Mouse (Mus musculus): Measurements from ENCODE around the gene Dph5. TPM values are rescaled to one million over a fixed set of nuclear protein-coding genes. Genes with fewer than 3 reads are reported as not detected.

The Dph5 gene
- total and polyA plus RNA-seq, 3 experiments = 37.0 to 70.0 (median 55.1) TPM

DNA sequence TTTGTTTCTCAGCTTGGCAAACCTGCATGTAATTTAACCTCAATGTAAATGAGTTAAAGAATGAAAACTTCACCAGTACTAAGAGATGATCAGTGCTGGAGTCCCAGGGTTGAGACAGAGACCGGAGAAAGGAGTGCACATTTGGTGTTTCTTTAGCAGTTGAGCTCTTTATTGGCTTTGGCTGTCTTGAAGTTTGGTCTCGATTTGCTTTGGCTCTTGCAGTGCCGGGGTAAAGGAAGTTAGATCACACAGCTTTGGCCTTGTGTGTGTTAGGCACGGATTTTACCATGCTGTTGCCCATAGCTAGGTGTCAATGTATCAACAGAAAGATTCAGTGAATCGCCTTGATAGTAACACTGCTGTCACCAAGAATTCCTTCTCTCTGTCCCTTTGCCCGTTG lies 44.1 kb downstream of the Dph5 start:
- Histone ChIP-seq H3K36me3 (replicated peaks in 1 of 2; ENCODE audit: control insufficient read depth in 1 of 2, insufficient read depth in 1 of 2, low read length in 1 of 2) (peaks cover 26 to 76% of the 10 kb centered on the region in 2 experiments), H3K4me1 (ENCODE audit: control insufficient read depth in 1 of 2, insufficient read depth in 2 of 2) (no peaks in the 10 kb centered on the region), H3K4me2 (ENCODE audit: insufficient read depth, low read depth, poor library complexity, severe bottlenecking) (no peak overlapping the region), H3K9me3 (replicated peaks; ENCODE audit: low read length) (no peaks in the 10 kb centered on the region), H3K9ac (ENCODE audit: insufficient read depth, low read depth) (no peak overlapping the region), H3K27me3 (replicated peaks) (no peaks in the 10 kb centered on the region), H3K4me3 (replicated peaks in 1 of 3; ENCODE audit: low read depth in 2 of 3, low read length in 2 of 3, poor library complexity in 1 of 3) (no peak overlapping the region), H3K27ac (ENCODE audit: insufficient read depth, low read depth) (no peak overlapping the region), H3K79me2 (replicated peaks; ENCODE audit: control insufficient read depth, extremely low read depth, insufficient read depth, poor library complexity, severe bottlenecking) (no peaks in the 10 kb centered on the region)
- no peak for DNase-seq (ENCODE audit: extremely low read depth)
- TF ChIP-seq CTCF (conservative IDR thresholded peaks at IDR 0.05 in 1 of 2, IDR thresholded peaks at IDR 0.05 in 1 of 2; ENCODE audit: low read depth in 2 of 2, low read length in 2 of 2) (no peak), ELF1 (IDR thresholded peaks at IDR 0.05; ENCODE audit: low read depth, low read length) (no peak), EP300 (IDR thresholded peaks at IDR 0.05; ENCODE audit: low read length) (no peak), UBTF (IDR thresholded peaks at IDR 0.05; ENCODE audit: low read depth, low read length) (no peak), ZKSCAN1 (IDR thresholded peaks at IDR 0.05; ENCODE audit: borderline replicate concordance, low read depth, low read length) (no peak), MAZ (IDR thresholded peaks at IDR 0.05; ENCODE audit: low read depth, low read length) (no peak), TBP (conservative IDR thresholded peaks at IDR 0.05; ENCODE audit: low read depth, low read length) (no peak), PAX5 (IDR thresholded peaks at IDR 0.05; ENCODE audit: low read length) (no peak), MYC (IDR thresholded peaks at IDR 0.05; ENCODE audit: low read depth, low read length) (no peak), JUN (IDR thresholded peaks at IDR 0.05; ENCODE audit: insufficient read depth, low read depth, low read length) (no peak)
- in situ Hi-C loops (cut with MboI; ENCODE audit: low pct_ligation_motif_present, low pct_unique_long_range_greater_than_20kb, low sequenced_read_pairs) (no loop called here), dilution Hi-C loops (cut with MboI; ENCODE audit: extremely low pct_ligation_motif_present, extremely low pct_unique_long_range_greater_than_20kb, low sequenced_read_pairs) (no loop called here)

GRCm38 (mm10) chr3:115933293-115934186 lies 45.9 kb downstream of the Dph5 start:
- Histone ChIP-seq H3K36me3 (replicated peaks in 1 of 2; ENCODE audit: control insufficient read depth in 1 of 2, insufficient read depth in 1 of 2, low read length in 1 of 2) (peaks cover 16 to 67% of the 10 kb centered on the region in 2 experiments), H3K4me2 (ENCODE audit: insufficient read depth, low read depth, poor library complexity, severe bottlenecking) (no peak overlapping the region), H3K9me3 (replicated peaks; ENCODE audit: low read length) (no peaks in the 10 kb centered on the region), H3K79me2 (replicated peaks; ENCODE audit: control insufficient read depth, extremely low read depth, insufficient read depth, poor library complexity, severe bottlenecking) (no peaks in the 10 kb centered on the region), H3K4me1 (ENCODE audit: control insufficient read depth in 1 of 2, insufficient read depth in 2 of 2) (peaks cover 0 to 7% of the 10 kb centered on the region in 2 experiments; a peak in 1 of 4 replicates), H3K4me3 (replicated peaks in 1 of 3; ENCODE audit: low read depth in 2 of 3, low read length in 2 of 3, poor library complexity in 1 of 3) (no peak overlapping the region), H3K27ac (ENCODE audit: insufficient read depth, low read depth) (no peak overlapping the region), H3K27me3 (replicated peaks) (no peaks in the 10 kb centered on the region), H3K9ac (ENCODE audit: insufficient read depth, low read depth) (no peak overlapping the region)
- in situ Hi-C loops (cut with MboI; ENCODE audit: low pct_ligation_motif_present, low pct_unique_long_range_greater_than_20kb, low sequenced_read_pairs) = no loop called here
- TF ChIP-seq SIN3A (IDR thresholded peaks at IDR 0.05; ENCODE audit: low read length) (no peak), MEF2A (IDR thresholded peaks at IDR 0.05; ENCODE audit: borderline replicate concordance, low read depth, low read length) (no peak)
- DNase-seq (ENCODE audit: extremely low read depth) = no peak
- dilution Hi-C loops (cut with MboI; ENCODE audit: extremely low pct_ligation_motif_present, extremely low pct_unique_long_range_greater_than_20kb, low sequenced_read_pairs) = no loop called here
